Mouse (Mus musculus) myocyte (in vitro differentiated cells): ENCODE measurements around the gene Gadd45gip1. TPM values are rescaled to one million over a fixed set of nuclear protein-coding genes. Genes with fewer than 3 reads are reported as not detected.

Source experiments
- H3K27me3 ChIP-seq: one replicate; pipeline ENCODE4 v1.6.1; 2011; ENCODE audit not compliant: control insufficient read depth, insufficient read depth, insufficient read length
- H3K36me3 ChIP-seq: one replicate; pipeline ENCODE4 v1.6.1; 2011; ENCODE audit not compliant: control insufficient read depth, insufficient read depth
- H3K4me2 ChIP-seq: one replicate; pipeline ENCODE4 v1.6.1; 2011; ENCODE audit warnings: low read depth, control low read depth
- H3K4me3 ChIP-seq: one replicate; pipeline ENCODE4 v1.5.1; 2011; ENCODE audit warnings: mild to moderate bottlenecking, control low read depth, moderate library complexity
- H3K79me2 ChIP-seq: one replicate; pipeline ENCODE4 v1.6.1; 2011; ENCODE audit not compliant: control insufficient read depth, insufficient read depth
- H3ac ChIP-seq: one replicate; pipeline ENCODE4 v1.6.1; 2011; ENCODE audit not compliant: control insufficient read depth, insufficient read length
- CEBPB ChIP-seq: IDR thresholded peaks from 2 replicates; pipeline ENCODE4 v1.6.1; 2011; ENCODE audit warnings: mild to moderate bottlenecking, moderate library complexity; ENCODE audit not compliant: poor library complexity, insufficient read depth, severe bottlenecking
- E2F4 ChIP-seq: IDR thresholded peaks from one replicate; pipeline ENCODE4 v1.6.1; 2011; ENCODE audit warnings: mild to moderate bottlenecking, control low read depth, moderate library complexity; ENCODE audit not compliant: insufficient read depth
- MAX ChIP-seq: IDR thresholded peaks from one replicate; pipeline ENCODE4 v1.6.1; 2011; ENCODE audit warnings: low read depth, mild to moderate bottlenecking, control low read depth
- MYOD1 ChIP-seq, 3 experiments: IDR thresholded peaks; one replicate each; pipeline ENCODE4 v1.6.1; 2011; ENCODE audit warnings: control low read depth in 2 of 3, low read depth in 2 of 3, mild to moderate bottlenecking in 2 of 3, moderate library complexity in 1 of 3; ENCODE audit not compliant: insufficient read length in 2 of 3, control insufficient read depth in 1 of 3
- MYOG ChIP-seq, 3 experiments: IDR thresholded peaks; one replicate each; pipeline ENCODE4 v1.6.1; 2011; ENCODE audit warnings: control low read depth in 2 of 3, low read depth in 2 of 3, mild to moderate bottlenecking in 2 of 3; ENCODE audit not compliant: insufficient read length in 2 of 3, control insufficient read depth in 1 of 3, insufficient read depth in 1 of 3
- POLR2A ChIP-seq: IDR thresholded peaks from one replicate; pipeline ENCODE4 v1.6.1; 2011; ENCODE audit warnings: low read depth, mild to moderate bottlenecking, control low read depth, moderate library complexity; ENCODE audit not compliant: insufficient read length
- POLR2AphosphoS2 ChIP-seq: IDR thresholded peaks from one replicate; pipeline ENCODE4 v1.6.1; 2011; ENCODE audit warnings: low read depth, control low read depth; ENCODE audit not compliant: insufficient read length
- REST ChIP-seq: IDR thresholded peaks from one replicate; pipeline ENCODE4 v1.6.1; 2011; ENCODE audit warnings: mild to moderate bottlenecking, control low read depth, moderate library complexity; ENCODE audit not compliant: insufficient read depth, insufficient read length
- SRF ChIP-seq: IDR thresholded peaks from one replicate; pipeline ENCODE4 v1.6.1; 2011; ENCODE audit warnings: low read depth; ENCODE audit not compliant: control insufficient read depth, insufficient read length
- TCF12 ChIP-seq: IDR thresholded peaks from one replicate; pipeline ENCODE4 v1.6.1; 2011; ENCODE audit warnings: mild to moderate bottlenecking, control low read depth; ENCODE audit not compliant: poor library complexity, insufficient read depth, severe bottlenecking
- TCF3 ChIP-seq: IDR thresholded peaks from one replicate; pipeline ENCODE4 v1.6.1; 2011; ENCODE audit warnings: low read depth, control low read depth; ENCODE audit not compliant: insufficient read length
- USF1 ChIP-seq: IDR thresholded peaks from one replicate; pipeline ENCODE4 v1.6.1; 2011; ENCODE audit warnings: low read depth, mild to moderate bottlenecking, control low read depth, moderate library complexity
- polyA plus RNA-seq: library from polyadenylated mRNA; unstranded; fragments of >200 nt; fragmentation: generic; extraction: Trizol; gene quantifications from one replicate; pipeline ENCODE4 v1.2.1, GENCODE M21; 2012; ENCODE audit warnings: missing spikeins

Gadd45gip1 gene
- polyA plus RNA-seq, 1 experiment: 21.8 TPM

GRCm38 (mm10) chr8:84797256-84797797 is 34.0 kb upstream of the Gadd45gip1 start:
- Histone ChIP-seq H3K27me3 (no peaks in the 10 kb centered on the region), H3K36me3 (peaks cover 6% of the 10 kb centered on the region), H3K79me2 (peaks cover 68% of the 10 kb centered on the region), H3K4me2 (no peak overlapping the region), H3K4me3 (no peak overlapping the region), H3ac (no peak overlapping the region)
- TF ChIP-seq MYOG (IDR thresholded peaks at IDR 0.05; ENCODE audit: control insufficient read depth in 1 of 3, insufficient read depth in 1 of 3, insufficient read length in 2 of 3, low read depth in 2 of 3) (no peak), E2F4 (no peak), POLR2A (no peak), POLR2AphosphoS2 (no peak), TCF12 (no peak), USF1 (no peak), TCF3 (no peak), REST (no peak), CEBPB (no peak), SRF (no peak), MYOD1 (IDR thresholded peaks at IDR 0.05; ENCODE audit: control insufficient read depth in 1 of 3, insufficient read length in 2 of 3, low read depth in 2 of 3) (no peak), MAX (no peak)

GRCm38 (mm10) chr8:84797971-84798370 is 33.4 kb upstream of the Gadd45gip1 start:
- peak overlapping the region; percentile 51 for H3K4me3 ChIP-seq
- H3K79me2 ChIP-seq: peaks cover 62% of the 10 kb centered on the region
- H3K36me3 ChIP-seq: peaks cover 6% of the 10 kb centered on the region
- TF ChIP-seq REST: no peak
- TF ChIP-seq E2F4: no peak
- TF ChIP-seq POLR2AphosphoS2: peak; percentile 26
- TF ChIP-seq TCF3: no peak
- TF ChIP-seq TCF12: no peak
- no peak for TF ChIP-seq MAX
- no peak for TF ChIP-seq MYOG (IDR thresholded peaks at IDR 0.05; ENCODE audit: control insufficient read depth in 1 of 3, insufficient read depth in 1 of 3, insufficient read length in 2 of 3, low read depth in 2 of 3)
- no peaks in the 10 kb centered on the region for H3K27me3 ChIP-seq
- H3K4me2 ChIP-seq: peak overlapping the region; percentile 95
- H3ac ChIP-seq: no peak overlapping the region

GRCm38 (mm10) chr8:84798446-84799135 is 32.7 kb upstream of the Gadd45gip1 start:
- H3K27me3 ChIP-seq: no peaks in the 10 kb centered on the region
- peaks cover 6% of the 10 kb centered on the region for H3K36me3 ChIP-seq
- peaks cover 55% of the 10 kb centered on the region for H3K79me2 ChIP-seq
- TF ChIP-seq POLR2A (no peak), MAX (no peak), SRF (no peak), TCF12 (no peak), E2F4 (no peak), MYOD1 (IDR thresholded peaks at IDR 0.05; ENCODE audit: control insufficient read depth in 1 of 3, insufficient read length in 2 of 3, low read depth in 2 of 3) (no peak), REST (no peak), CEBPB (no peak), USF1 (no peak), POLR2AphosphoS2 (no peak), TCF3 (no peak), MYOG (IDR thresholded peaks at IDR 0.05; ENCODE audit: control insufficient read depth in 1 of 3, insufficient read depth in 1 of 3, insufficient read length in 2 of 3, low read depth in 2 of 3) (no peak)
- peak overlapping the region; percentile 95 for H3K4me2 ChIP-seq
- peak overlapping the region; percentile 98 for H3ac ChIP-seq
- peak overlapping the region; percentile 51 for H3K4me3 ChIP-seq

GRCm38 (mm10) chr8:84799136-84799931 is 32.0 kb upstream of the Gadd45gip1 start:
- H3ac ChIP-seq: peak overlapping the region; percentile 98
- peaks cover 6% of the 10 kb centered on the region for H3K36me3 ChIP-seq
- TF ChIP-seq E2F4 (no peak), SRF (no peak), USF1 (no peak), MAX (no peak), MYOG (IDR thresholded peaks at IDR 0.05; ENCODE audit: control insufficient read depth in 1 of 3, insufficient read depth in 1 of 3, insufficient read length in 2 of 3, low read depth in 2 of 3) (peak in 2 of 3 experiments; percentile 19 to 21), REST (no peak), TCF12 (no peak), TCF3 (no peak), CEBPB (no peak), POLR2A (peak; percentile 63), MYOD1 (IDR thresholded peaks at IDR 0.05; ENCODE audit: control insufficient read depth in 1 of 3, insufficient read length in 2 of 3, low read depth in 2 of 3) (peak in 1 of 3 experiments; percentile 7), POLR2AphosphoS2 (peak; percentile 41)
- no peaks in the 10 kb centered on the region for H3K27me3 ChIP-seq
- peak overlapping the region; percentile 95 for H3K4me2 ChIP-seq
- H3K79me2 ChIP-seq: peaks cover 49% of the 10 kb centered on the region
- peak overlapping the region; percentile 51 for H3K4me3 ChIP-seq
